Mouse (Mus musculus) forebrain, postnatal 0 days (tissue): Measurements from ENCODE around the gene Adgrv1. TPM values are rescaled to one million over a fixed set of nuclear protein-coding genes. Genes with fewer than 3 reads are reported as not detected.
A peak's percentile ranks its signal among the peaks of the same experiment; 100 is the strongest.

Experiments used
- ATAC-seq: fragments of 200-750 bp; cut with Nextera tagmentation; 2 replicates; pipeline ENCODE4 v1.8.0; 2017; ENCODE audit warnings: mild to moderate bottlenecking, moderate library complexity
- DNase-seq: peaks from one replicate; pipeline ENCODE4 v3.0.0-alpha.2; 2015
- H3K27ac ChIP-seq: fragments of 300-500 bp; sonication (generic); 2 replicates; pipeline ENCODE4 v1.5.1; 2014; ENCODE audit warnings: low read depth, mild to moderate bottlenecking, antibody characterized with exemption, low read length, moderate library complexity, mixed read lengths
- H3K27me3 ChIP-seq: fragments of 300-500 bp; sonication (generic); 2 replicates; pipeline ENCODE4 v1.6.1; 2014; ENCODE audit warnings: mild to moderate bottlenecking, low read length, mixed read lengths; ENCODE audit not compliant: insufficient read depth
- H3K36me3 ChIP-seq: fragments of 300-500 bp; sonication (generic); 2 replicates; pipeline ENCODE4 v1.6.1; 2014; ENCODE audit warnings: mild to moderate bottlenecking, moderate library complexity; ENCODE audit not compliant: insufficient read depth
- H3K4me1 ChIP-seq: fragments of 300-500 bp; sonication (generic); 2 replicates; pipeline ENCODE4 v1.6.1; 2014; ENCODE audit warnings: antibody characterized with exemption; ENCODE audit not compliant: insufficient read depth
- H3K4me2 ChIP-seq: fragments of 300-500 bp; sonication (generic); 2 replicates; pipeline ENCODE4 v1.6.1; 2014; ENCODE audit warnings: low read depth, mild to moderate bottlenecking, moderate library complexity
- H3K4me3 ChIP-seq: fragments of 300-500 bp; sonication (generic); 2 replicates; pipeline ENCODE4 v1.5.1; 2014; ENCODE audit warnings: low read depth, low read length, mixed read lengths
- H3K9ac ChIP-seq: fragments of 300-500 bp; sonication (generic); 2 replicates; pipeline ENCODE4 v1.6.1; 2014; ENCODE audit warnings: mild to moderate bottlenecking
- H3K9me3 ChIP-seq: fragments of 300-500 bp; sonication (generic); 2 replicates; pipeline ENCODE4 v1.6.1; 2016; ENCODE audit warnings: low read length
- CTCF ChIP-seq: sonication (generic); IDR thresholded peaks from 2 replicates; pipeline ENCODE4 v1.5.1; 2016; ENCODE audit warnings: antibody characterized with exemption, control low read depth, low read depth
- WGBS: fragments of 180-500 bp; shearing (Covaris S2); extraction: QIAGEN DNeasy Blood & Tissue Kit; methylation state at CpG from one replicate; pipeline ENCODE4 v1.1.7; 2014; 5-methylcytosine and 5-hydroxymethylcytosine counted together
- polyA plus RNA-seq: library from polyadenylated mRNA; unstranded; fragments of >200 nt; fragmentation: Nextera tagmentation; extraction: Ambion mirVana; gene quantifications from 2 replicates; pipeline ENCODE4 v1.2.1, GENCODE M21; 2015
- total RNA-seq: library from RNA; depleted of rRNA; stranded (reverse); fragments of >200 nt; gene quantifications from 2 replicates; pipeline ENCODE4 v1.2.3, GENCODE M21; 2014

Gene Adgrv1
- total and polyA plus RNA-seq, 2 experiments from 2014 or later, result 6.1 to 13.5 TPM

- H3K4me1 ChIP-seq, result no peaks in the 10 kb centered on the region
- ATAC-seq (peak; percentile 45; the same call in 1 of the 2 replicates), DNase-seq (no peak)
- TF ChIP-seq CTCF, result peak; percentile 62
- 53% methylated on average over 4 of the region's 4 CpGs for WGBS
- H3K27me3 ChIP-seq, result no peaks in the 10 kb centered on the region
- H3K9ac ChIP-seq, result no peak overlapping the region
- no peaks in the 10 kb centered on the region for H3K36me3 ChIP-seq
- no peak overlapping the region for H3K4me2 ChIP-seq
- no peak overlapping the region for H3K4me3 ChIP-seq
- no peaks in the 10 kb centered on the region for H3K9me3 ChIP-seq
- no peak overlapping the region for H3K27ac ChIP-seq
Observed at GRCm38 (mm10) chr13:81526687-81527086, 106.3 kb downstream of the Adgrv1 start.

GRCm38 (mm10) chr13:81510142-81510541 is 122.8 kb downstream of the Adgrv1 start:
- no peaks in the 10 kb centered on the region for H3K36me3 ChIP-seq
- no peaks in the 10 kb centered on the region for H3K27me3 ChIP-seq
- ATAC-seq (no peak), DNase-seq (no peak)
- H3K4me2 ChIP-seq, result no peak overlapping the region
- no peak overlapping the region for H3K27ac ChIP-seq
- H3K9ac ChIP-seq, result no peak overlapping the region
- WGBS, result 87% methylated on average over 7 of the region's 7 CpGs
- no peak for TF ChIP-seq CTCF
- H3K9me3 ChIP-seq, result no peaks in the 10 kb centered on the region
- H3K4me1 ChIP-seq, result no peaks in the 10 kb centered on the region
- H3K4me3 ChIP-seq, result no peak overlapping the region

- no peaks in the 10 kb centered on the region for H3K4me1 ChIP-seq
- ATAC-seq (no peak), DNase-seq (no peak)
- no peak overlapping the region for H3K4me3 ChIP-seq
- no peaks in the 10 kb centered on the region for H3K9me3 ChIP-seq
- H3K27me3 ChIP-seq, result no peaks in the 10 kb centered on the region
- no peak overlapping the region for H3K9ac ChIP-seq
- H3K36me3 ChIP-seq, result no peaks in the 10 kb centered on the region
- no peak overlapping the region for H3K4me2 ChIP-seq
- H3K27ac ChIP-seq, result no peak overlapping the region
- WGBS, result 76% methylated on average over 3 of the region's 3 CpGs
- TF ChIP-seq CTCF, result no peak
Observed at GRCm38 (mm10) chr13:81497035-81497434, 135.9 kb downstream of the Adgrv1 start.

- H3K27me3 ChIP-seq, result no peaks in the 10 kb centered on the region
- no peaks in the 10 kb centered on the region for H3K4me1 ChIP-seq
- 0 out of 2 replicates have a peak overlapping the region, but pooled peaks have one; percentile 29 for H3K27ac ChIP-seq
- H3K9ac ChIP-seq, result no peak overlapping the region
- TF ChIP-seq CTCF, result no peak
- DNase-seq (peak; percentile 42), ATAC-seq (peak; percentile 80)
- H3K4me3 ChIP-seq, result no peak overlapping the region
- H3K36me3 ChIP-seq, result no peaks in the 10 kb centered on the region
- WGBS, result 58% methylated on average over 7 of the region's 7 CpGs
- H3K9me3 ChIP-seq, result no peaks in the 10 kb centered on the region
- H3K4me2 ChIP-seq, result no peak overlapping the region
Observed at GRCm38 (mm10) chr13:81491971-81492370, 141.0 kb downstream of the Adgrv1 start.

- no peaks in the 10 kb centered on the region for H3K27me3 ChIP-seq
- TF ChIP-seq CTCF, result no peak
- ATAC-seq, result no peak
Observed at GRCm38 (mm10) chr13:81486980-81487379, 146.0 kb downstream of the Adgrv1 start.

GRCm38 (mm10) chr13:81473750-81474149 is 159.2 kb downstream of the Adgrv1 start:
- Histone ChIP-seq H3K4me3 (no peak overlapping the region), H3K27ac (no peak overlapping the region), H3K4me1 (no peaks in the 10 kb centered on the region), H3K4me2 (no peak overlapping the region), H3K36me3 (no peaks in the 10 kb centered on the region), H3K9ac (no peak overlapping the region), H3K9me3 (no peaks in the 10 kb centered on the region), H3K27me3 (no peaks in the 10 kb centered on the region)
- ATAC-seq (no peak), DNase-seq (no peak)
- TF ChIP-seq CTCF, result no peak

More at GRCm38 (mm10) chr13:81486980-81487379, 146.0 kb downstream of the Adgrv1 start:
- no peak overlapping the region for H3K4me2 ChIP-seq
- H3K9me3 ChIP-seq, result no peaks in the 10 kb centered on the region
- no peaks in the 10 kb centered on the region for H3K36me3 ChIP-seq
- DNase-seq, result no peak
- H3K9ac ChIP-seq, result no peak overlapping the region
- no peak overlapping the region for H3K27ac ChIP-seq
- H3K4me3 ChIP-seq, result no peak overlapping the region
- no peaks in the 10 kb centered on the region for H3K4me1 ChIP-seq

GRCm38 (mm10) chr13:81466661-81467060 is 166.3 kb downstream of the Adgrv1 start:
- 63% methylated on average over 4 of the region's 4 CpGs for WGBS
- no peaks in the 10 kb centered on the region for H3K36me3 ChIP-seq
- no peak overlapping the region for H3K4me2 ChIP-seq
- H3K4me1 ChIP-seq, result no peaks in the 10 kb centered on the region
- H3K4me3 ChIP-seq, result no peak overlapping the region
- H3K27me3 ChIP-seq, result no peaks in the 10 kb centered on the region
- H3K27ac ChIP-seq, result no peak overlapping the region
- no peak for TF ChIP-seq CTCF
- DNase-seq, result no peak
- H3K9me3 ChIP-seq, result no peaks in the 10 kb centered on the region
- no peak overlapping the region for H3K9ac ChIP-seq
- ATAC-seq, result no peak

- no peaks in the 10 kb centered on the region for H3K4me1 ChIP-seq
- no peak for TF ChIP-seq CTCF
Observed at GRCm38 (mm10) chr13:81465794-81466193, 167.2 kb downstream of the Adgrv1 start.

More at GRCm38 (mm10) chr13:81465794-81466193, 167.2 kb downstream of the Adgrv1 start:
- no peak overlapping the region for H3K4me2 ChIP-seq
- H3K4me3 ChIP-seq, result no peak overlapping the region
- ATAC-seq (no peak), DNase-seq (no peak)
- WGBS, result 71% methylated on average over 3 of the region's 3 CpGs
- H3K9me3 ChIP-seq, result no peaks in the 10 kb centered on the region
- no peak overlapping the region for H3K27ac ChIP-seq
- no peak overlapping the region for H3K9ac ChIP-seq
- H3K36me3 ChIP-seq, result no peaks in the 10 kb centered on the region
- H3K27me3 ChIP-seq, result no peaks in the 10 kb centered on the region
